Mouse (Mus musculus) layer of hippocampus, adult 9-10 months (tissue): ENCODE measurements around the gene Chn2.

ENCODE experiments used
- DNase-seq: peaks from one replicate; pipeline ENCODE4 v3.0.0; 2022; ENCODE audit warnings: low spot score

Chn2 gene

DNA sequence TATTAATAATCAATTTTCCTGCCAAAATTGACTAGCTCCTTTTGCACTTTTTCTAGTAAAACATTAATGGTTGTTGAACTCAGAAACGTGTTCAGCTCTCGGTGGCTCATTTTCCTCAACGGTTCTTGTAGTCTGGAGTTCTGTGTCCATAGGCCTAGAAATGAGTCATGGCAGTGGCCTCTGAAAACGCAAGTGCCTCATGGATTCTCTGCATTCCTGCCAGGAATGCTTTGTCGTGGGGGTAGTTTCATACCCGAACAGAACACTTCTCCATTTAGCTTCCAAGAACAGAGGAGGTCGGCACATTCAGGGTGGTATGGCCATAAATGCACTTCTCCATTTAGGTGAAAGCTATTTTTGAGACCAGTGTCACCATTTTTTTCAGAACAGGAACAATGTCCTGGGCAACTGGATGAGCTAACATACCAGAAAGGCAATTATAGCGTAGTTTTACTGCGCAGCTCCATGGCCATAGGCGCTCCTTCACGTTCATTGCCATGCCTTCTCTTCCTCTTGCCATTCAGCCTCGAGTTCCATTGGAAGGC is 244.9 kb downstream of the Chn2 start:
- no peak for DNase-seq

GRCm38 (mm10) chr6:54286813-54287212 is 247.5 kb downstream of the Chn2 start:
- no peak for DNase-seq

DNA sequence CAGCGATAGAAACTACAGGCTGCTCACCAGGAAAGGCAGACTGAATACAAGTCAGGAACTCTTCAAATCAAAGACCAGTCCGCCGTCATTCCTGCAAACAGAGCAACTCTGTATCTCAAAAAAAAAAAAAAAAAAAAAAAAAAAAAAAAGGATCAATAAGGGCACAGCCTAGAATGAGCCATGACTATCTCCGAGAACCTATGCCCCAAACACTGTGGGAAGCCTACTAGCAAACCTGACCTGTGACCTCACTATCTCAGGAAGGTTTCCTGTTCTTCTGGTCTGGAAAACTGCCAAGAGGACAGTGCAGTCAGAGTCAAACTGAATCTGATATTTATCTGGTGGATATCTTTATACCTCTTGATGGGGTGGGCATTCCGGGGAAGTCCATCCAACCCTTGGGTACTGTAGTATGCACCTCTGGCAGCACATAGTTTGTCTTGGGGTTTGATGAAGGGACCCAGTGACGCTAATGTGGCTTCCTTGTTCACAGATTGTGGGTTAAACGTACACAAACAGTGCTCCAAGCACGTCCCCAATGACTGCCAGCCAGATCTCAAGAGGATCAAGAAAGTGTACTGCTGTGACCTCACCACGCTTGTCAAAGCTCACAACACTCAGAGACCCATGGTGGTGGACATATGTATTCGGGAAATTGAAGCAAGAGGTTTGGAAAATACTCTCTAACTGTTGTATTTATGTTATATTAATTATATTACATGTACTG is 250.6 kb downstream of the Chn2 start:
- no peak for DNase-seq

GRCm38 (mm10) chr6:54297231-54297630 is 257.9 kb downstream of the Chn2 start:
- no peak for DNase-seq

DNA sequence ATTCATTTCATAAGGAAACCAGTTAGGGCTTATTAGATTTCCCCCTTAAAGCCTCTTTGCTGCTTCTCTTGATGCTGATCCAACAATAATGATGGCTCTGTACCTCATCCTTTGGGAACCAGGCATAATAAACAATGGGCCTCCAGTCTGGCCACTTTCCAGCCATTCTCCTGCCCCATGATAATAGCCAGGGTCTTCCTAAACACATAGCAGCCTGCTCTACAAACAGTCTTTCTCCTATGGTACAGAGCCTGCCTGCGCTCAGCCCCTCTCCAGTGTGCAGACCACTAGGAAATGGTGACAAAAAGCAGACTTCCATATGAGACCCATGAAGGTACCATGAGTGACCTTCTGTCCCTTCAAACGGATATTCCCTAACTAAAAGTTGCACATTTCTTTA is 260.1 kb downstream of the Chn2 start:
- DNase-seq: no peak

DNA sequence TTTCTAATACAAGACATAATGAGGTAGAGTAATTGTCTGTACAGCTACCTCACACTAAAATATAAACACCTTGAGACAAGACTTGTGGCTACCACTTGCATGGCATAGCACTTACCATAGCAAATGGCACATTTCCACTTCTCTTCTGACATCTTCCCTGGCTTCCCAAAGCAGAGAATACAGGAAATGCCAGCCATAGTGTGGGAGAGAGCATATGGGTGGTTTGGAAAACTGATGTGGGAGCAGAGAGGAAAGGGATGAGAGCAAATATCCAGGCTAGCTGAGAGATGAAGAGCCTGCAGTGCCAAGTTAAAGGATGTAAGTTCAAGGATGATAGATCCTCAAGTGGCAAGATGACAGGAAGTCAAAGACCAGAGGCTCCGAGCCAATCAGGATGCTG is 266.4 kb downstream of the Chn2 start:
- no peak for DNase-seq

- DNase-seq: no peak
Measured at GRCm38 (mm10) chr6:54313071-54313470, 273.7 kb downstream of the Chn2 start.

- no peak for DNase-seq
Measured at GRCm38 (mm10) chr6:54318618-54319017, 279.3 kb downstream of the Chn2 start.

DNA sequence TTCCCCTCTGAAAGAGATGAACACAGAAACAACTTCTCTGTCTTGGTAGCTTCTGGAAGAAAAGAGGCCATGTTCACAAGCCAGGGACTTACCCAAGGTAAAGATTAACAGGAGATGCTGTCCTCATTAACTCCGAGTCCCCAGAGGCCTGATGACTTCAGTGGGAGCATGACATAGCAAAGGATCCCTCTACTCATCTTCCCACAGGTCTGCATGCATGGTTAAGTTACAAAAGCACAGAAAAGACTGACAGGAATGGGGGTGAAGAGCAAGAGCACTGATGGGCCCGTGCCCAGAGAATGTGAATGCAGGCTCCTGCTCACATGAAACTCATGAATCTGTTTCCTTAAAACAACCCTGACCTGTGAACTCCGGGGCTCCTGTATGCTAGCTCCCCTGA is 279.8 kb downstream of the Chn2 start:
- DNase-seq: no peak

- DNase-seq: no peak
Measured at GRCm38 (mm10) chr6:54320236-54320635, 280.9 kb downstream of the Chn2 start.

GRCm38 (mm10) chr6:54325246-54325885 is 286.0 kb downstream of the Chn2 start, which contains the start of gene Prr15:
Gene Prr15 (plus strand): TSS chr6:54325835.
- DNase-seq: no peak

- DNase-seq: no peak
Measured at GRCm38 (mm10) chr6:54326671-54327625, 287.6 kb downstream of the Chn2 start.

GRCm38 (mm10) chr6:54327626-54328003 is 288.3 kb downstream of the Chn2 start:
- no peak for DNase-seq

DNA sequence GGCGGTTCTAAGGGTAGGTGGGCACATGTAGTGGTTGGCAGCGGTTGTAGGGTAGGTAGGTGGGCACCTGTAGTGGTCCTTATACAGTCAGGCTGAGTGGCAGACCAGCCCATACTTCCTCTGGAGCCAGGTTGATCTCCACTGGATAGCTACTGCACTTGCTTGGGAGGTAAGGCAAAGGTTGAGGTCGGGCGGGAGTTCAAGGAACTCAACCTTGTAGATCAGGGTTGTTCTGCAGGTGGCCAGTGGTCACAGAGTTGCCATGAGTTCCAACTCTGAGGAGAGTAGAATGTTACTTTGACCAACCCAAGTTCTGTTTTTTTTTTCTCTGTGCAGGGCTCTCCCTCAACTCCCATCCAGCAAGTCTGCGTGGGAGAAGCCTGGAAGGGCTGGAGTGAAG is 289.4 kb downstream of the Chn2 start:
- no peak for DNase-seq

GRCm38 (mm10) chr6:54329598-54329997 is 290.2 kb downstream of the Chn2 start:
- no peak for DNase-seq

- DNase-seq: no peak
Measured at GRCm38 (mm10) chr6:54330166-54330565, 290.8 kb downstream of the Chn2 start.

GRCm38 (mm10) chr6:54331765-54332164 is 292.4 kb downstream of the Chn2 start:
- no peak for DNase-seq

GRCm38 (mm10) chr6:54332203-54332602 is 292.8 kb downstream of the Chn2 start:
- no peak for DNase-seq

DNA sequence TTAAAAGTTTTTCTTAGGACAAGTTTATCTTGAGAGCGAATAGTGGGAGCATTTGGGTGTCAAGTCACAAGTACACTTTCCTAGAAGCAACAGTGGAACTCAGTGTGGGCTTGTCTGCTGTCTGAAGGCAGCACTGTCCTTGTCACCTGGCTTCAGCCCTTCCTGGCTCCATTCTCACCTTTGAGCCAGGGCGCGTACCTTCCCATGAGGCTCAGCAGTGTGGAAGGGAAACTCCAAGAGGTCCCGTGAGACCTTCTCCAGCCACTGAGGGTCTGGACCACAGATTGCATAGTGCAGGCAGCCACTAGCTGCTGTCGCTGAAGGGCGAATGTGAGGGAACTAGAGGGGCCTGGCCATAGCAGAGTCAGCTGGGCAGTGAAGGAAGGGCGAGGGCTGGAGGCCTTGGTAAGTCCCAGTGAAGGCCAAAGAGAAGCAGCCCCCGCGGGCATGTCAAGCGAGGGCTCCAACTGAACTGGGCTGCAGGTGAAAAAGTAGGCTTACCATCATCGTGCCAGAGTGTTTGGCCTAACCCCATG is 293.8 kb downstream of the Chn2 start:
- no peak for DNase-seq

- DNase-seq: no peak
Measured at GRCm38 (mm10) chr6:54333652-54334396, 294.5 kb downstream of the Chn2 start.

- no peak for DNase-seq
Measured at GRCm38 (mm10) chr6:54337321-54337720, 298.0 kb downstream of the Chn2 start.
